Mouse (Mus musculus): Measurements from ENCODE around the gene Fgf18. TPM values are rescaled to one million over a fixed set of nuclear protein-coding genes. Genes with fewer than 3 reads are reported as not detected.

The Fgf18 gene
- total and polyA plus RNA-seq, 3 experiments, result 0.15 to 0.40 TPM; not detected in 1

- Histone ChIP-seq H3K4me1 (ENCODE audit: control insufficient read depth in 1 of 2, insufficient read depth in 2 of 2, low read length in 2 of 2) (no peaks in the 10 kb centered on the region), H3K9me3 (replicated peaks; ENCODE audit: insufficient read depth, low read length) (no peaks in the 10 kb centered on the region), H3K36me3 (ENCODE audit: control insufficient read depth in 1 of 2, insufficient read depth in 2 of 2, low read length in 2 of 2) (no peaks in the 10 kb centered on the region), H3K27ac (ENCODE audit: control insufficient read depth, low read depth, low read length) (no peak overlapping the region), H3K27me3 (ENCODE audit: control insufficient read depth in 1 of 2, insufficient read depth in 2 of 2, low read length in 2 of 2) (0 out of 4 replicates have a peak, but pooled peaks cover 0 to 2% of the 10 kb centered on the region in 2 experiments), H3K79me2 (ENCODE audit: control insufficient read depth, insufficient read depth, low read length, poor library complexity) (no peaks in the 10 kb centered on the region), H3K4me3 (ENCODE audit: control insufficient read depth in 1 of 2, insufficient read depth in 1 of 2, low read depth in 2 of 2, low read length in 2 of 2) (no peak overlapping the region), H3K9ac (ENCODE audit: control insufficient read depth, low read depth, low read length, poor library complexity, severe bottlenecking) (no peak overlapping the region)
- TF ChIP-seq TAL1 (IDR thresholded peaks at IDR 0.05; ENCODE audit: low read length) (no peak), SIN3A (IDR thresholded peaks at IDR 0.05; ENCODE audit: low read length) (no peak), EP300 (IDR thresholded peaks at IDR 0.05; ENCODE audit: low read depth in 1 of 2, low read length in 2 of 2) (no peak), SMC3 (IDR thresholded peaks at IDR 0.05; ENCODE audit: low read depth, low read length) (no peak), ETS1 (IDR thresholded peaks at IDR 0.05; ENCODE audit: low read depth, low read length) (no peak), USF2 (IDR thresholded peaks at IDR 0.05; ENCODE audit: borderline replicate concordance in 1 of 2, insufficient read depth in 1 of 2, low read depth in 1 of 2, low read length in 2 of 2) (no peak), TCF12 (IDR thresholded peaks at IDR 0.05; ENCODE audit: low read depth, low read length) (no peak), TBP (IDR thresholded peaks at IDR 0.05; ENCODE audit: low read depth, low read length) (no peak), MYC (IDR thresholded peaks at IDR 0.05; ENCODE audit: low read depth, low read length) (no peak), E2F4 (IDR thresholded peaks at IDR 0.05; ENCODE audit: borderline replicate concordance, low read depth, low read length) (no peak), POLR2AphosphoS2 (IDR thresholded peaks at IDR 0.05; ENCODE audit: low read length) (no peak), NELFE (IDR thresholded peaks at IDR 0.05; ENCODE audit: low read depth, low read length) (no peak), UBTF (IDR thresholded peaks at IDR 0.05; ENCODE audit: borderline replicate concordance, insufficient read depth, low read depth, low read length) (no peak), MAFK (IDR thresholded peaks at IDR 0.05; ENCODE audit: borderline replicate concordance, low read depth, low read length) (no peak), GABPA (IDR thresholded peaks at IDR 0.05; ENCODE audit: low read depth, low read length) (no peak), GATA1 (IDR thresholded peaks at IDR 0.05; ENCODE audit: low read depth, low read length) (no peak), CHD1 (IDR thresholded peaks at IDR 0.05; ENCODE audit: low read depth, low read length) (no peak), MEF2A (IDR thresholded peaks at IDR 0.05; ENCODE audit: extremely low read depth, insufficient replicate concordance, low read depth, low read length, poor library complexity, severe bottlenecking) (no peak)
- DNase-seq (ENCODE audit: low read depth, low spot score), result no peak
Measured at GRCm38 (mm10) chr11:33086046-33086445, 61.2 kb downstream of the Fgf18 start.

DNA sequence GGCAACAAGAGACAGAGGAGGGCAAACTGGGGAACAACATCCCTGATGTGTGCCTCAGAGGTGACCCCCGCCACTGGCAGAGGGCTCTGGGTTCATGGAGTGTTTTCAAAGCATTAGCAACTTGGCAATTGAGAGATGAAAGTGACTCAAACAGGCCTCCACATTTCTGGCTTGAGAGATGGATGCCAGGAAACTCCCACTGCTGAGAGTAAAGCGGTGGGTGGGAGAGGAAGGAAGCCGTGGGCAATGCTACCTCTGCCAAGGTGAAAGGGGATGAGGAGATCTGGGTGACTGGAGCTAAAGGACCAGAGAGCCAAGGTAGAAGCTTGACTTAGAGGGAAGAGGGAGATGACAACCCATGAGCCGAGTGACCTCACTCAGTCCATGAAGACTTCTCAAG is 61.7 kb downstream of the Fgf18 start:
- Histone ChIP-seq H3K4me3 (ENCODE audit: control insufficient read depth in 1 of 2, insufficient read depth in 1 of 2, low read depth in 2 of 2, low read length in 2 of 2) (no peak overlapping the region), H3K9ac (ENCODE audit: control insufficient read depth, low read depth, low read length, poor library complexity, severe bottlenecking) (no peak overlapping the region), H3K79me2 (ENCODE audit: control insufficient read depth, insufficient read depth, low read length, poor library complexity) (no peaks in the 10 kb centered on the region), H3K4me1 (ENCODE audit: control insufficient read depth in 1 of 2, insufficient read depth in 2 of 2, low read length in 2 of 2) (no peaks in the 10 kb centered on the region), H3K27me3 (ENCODE audit: control insufficient read depth in 1 of 2, insufficient read depth in 2 of 2, low read length in 2 of 2) (0 out of 4 replicates have a peak, but pooled peaks cover 0 to 2% of the 10 kb centered on the region in 2 experiments), H3K27ac (ENCODE audit: control insufficient read depth, low read depth, low read length) (no peak overlapping the region), H3K9me3 (replicated peaks; ENCODE audit: insufficient read depth, low read length) (no peaks in the 10 kb centered on the region), H3K36me3 (ENCODE audit: control insufficient read depth in 1 of 2, insufficient read depth in 2 of 2, low read length in 2 of 2) (no peaks in the 10 kb centered on the region)
- no peak for TF ChIP-seq UBTF (IDR thresholded peaks at IDR 0.05; ENCODE audit: borderline replicate concordance, insufficient read depth, low read depth, low read length)
- no peak for TF ChIP-seq GATA1 (IDR thresholded peaks at IDR 0.05; ENCODE audit: low read depth, low read length)
- no peak for TF ChIP-seq ZNF384 (IDR thresholded peaks at IDR 0.05; ENCODE audit: low read depth, low read length)
- no peak for TF ChIP-seq POLR2AphosphoS2 (IDR thresholded peaks at IDR 0.05; ENCODE audit: low read length)
- TF ChIP-seq GABPA (IDR thresholded peaks at IDR 0.05; ENCODE audit: low read depth, low read length), result no peak
- no peak for TF ChIP-seq POLR2AphosphoS5 (IDR thresholded peaks at IDR 0.05; ENCODE audit: borderline replicate concordance, low read depth, low read length)
- TF ChIP-seq KAT2A (conservative IDR thresholded peaks at IDR 0.05; ENCODE audit: low read depth, low read length), result no peak
- no peak for TF ChIP-seq SMC3 (IDR thresholded peaks at IDR 0.05; ENCODE audit: low read depth, low read length)
- no peak for TF ChIP-seq CHD2 (IDR thresholded peaks at IDR 0.05; ENCODE audit: low read length)
- no peak for TF ChIP-seq MXI1 (IDR thresholded peaks at IDR 0.05; ENCODE audit: low read depth, low read length)
- DNase-seq (ENCODE audit: low read depth, low spot score), result no peak

All from MEL (cell line).